Mouse (Mus musculus) frontal cortex, postnatal 25 days (tissue): ENCODE data around the gene Tmem86a.
"Not testable (repeated sequence)": the region's sequence is repeated elsewhere in the genome, so short reads cannot be mapped to it uniquely, and the experiment has no call there.

Experiments used
- DNase-seq, 2 experiments: peaks; one replicate each; pipeline ENCODE4 v3.0.0; 2022; ENCODE audit warnings: low spot score in 2 of 2

Gene Tmem86a

GRCm38 (mm10) chr7:47050366-47050765 lies at the start of gene Tmem86a:
Gene Tmem86a (plus strand): TSS chr7:47050601.
- DNase-seq, result peak; percentile 88 to 90

- DNase-seq, result no peak
These were observed 49.8 kb upstream of the Tmem86a start for GRCm38 (mm10) chr7:47000644-47000983.

GRCm38 (mm10) chr7:47001125-47001899 lies 49.1 kb upstream of the Tmem86a start:
- DNase-seq, result no peak

- no peak for DNase-seq
These were observed 48.5 kb upstream of the Tmem86a start for GRCm38 (mm10) chr7:47001900-47002275.

GRCm38 (mm10) chr7:47003411-47004115 lies 46.8 kb upstream of the Tmem86a start:
- no peak for DNase-seq

DNA sequence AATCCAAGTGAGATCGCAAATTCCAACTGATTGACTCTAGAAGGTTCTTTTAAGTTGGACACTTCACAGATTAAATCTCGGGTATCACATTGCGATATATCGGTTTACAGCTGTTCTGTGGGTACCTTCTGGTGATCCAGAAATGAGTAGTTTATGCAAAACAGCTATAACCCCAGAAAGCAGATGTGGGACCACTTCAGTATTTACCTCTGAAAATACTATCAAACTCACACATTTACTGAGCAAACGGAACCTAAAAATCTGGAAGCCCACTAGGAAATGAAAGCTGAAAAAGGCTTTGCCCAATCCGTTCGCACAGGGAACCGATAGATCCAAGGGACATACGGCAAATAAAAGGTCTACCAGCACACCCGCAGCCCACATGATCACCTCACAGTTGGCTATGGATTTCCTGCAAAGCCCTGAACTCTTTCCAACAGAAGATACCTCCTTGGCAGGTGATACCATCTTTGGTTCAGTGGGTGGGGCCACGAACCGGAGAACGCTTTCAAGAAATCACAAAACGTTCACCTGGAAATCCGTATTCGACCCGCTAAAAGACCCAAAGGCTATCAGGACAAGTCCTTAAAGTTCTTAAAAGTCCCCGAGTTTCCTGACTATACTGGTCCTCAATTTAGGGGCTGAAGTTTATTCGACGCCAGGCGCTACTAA lies 43.2 kb upstream of the Tmem86a start:
- no peak for DNase-seq

DNA sequence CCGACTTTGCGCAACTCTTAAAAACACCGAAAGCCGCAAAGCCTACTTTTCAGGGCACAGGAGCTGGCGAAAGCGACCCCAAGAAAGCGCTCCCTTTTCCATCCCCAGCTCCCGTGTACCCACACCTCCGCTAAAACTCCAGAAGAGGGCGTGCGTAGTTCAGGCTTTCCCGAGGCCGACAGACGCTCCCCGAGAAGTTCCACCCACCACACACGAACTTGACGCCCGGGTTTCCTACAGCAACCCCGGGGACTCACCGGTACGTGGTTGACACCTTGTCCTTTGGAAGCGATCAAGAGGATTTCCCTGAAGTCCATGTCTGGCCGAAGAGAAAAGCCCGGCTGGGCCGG lies 42.6 kb upstream of the Tmem86a start:
- no peak for DNase-seq

DNA sequence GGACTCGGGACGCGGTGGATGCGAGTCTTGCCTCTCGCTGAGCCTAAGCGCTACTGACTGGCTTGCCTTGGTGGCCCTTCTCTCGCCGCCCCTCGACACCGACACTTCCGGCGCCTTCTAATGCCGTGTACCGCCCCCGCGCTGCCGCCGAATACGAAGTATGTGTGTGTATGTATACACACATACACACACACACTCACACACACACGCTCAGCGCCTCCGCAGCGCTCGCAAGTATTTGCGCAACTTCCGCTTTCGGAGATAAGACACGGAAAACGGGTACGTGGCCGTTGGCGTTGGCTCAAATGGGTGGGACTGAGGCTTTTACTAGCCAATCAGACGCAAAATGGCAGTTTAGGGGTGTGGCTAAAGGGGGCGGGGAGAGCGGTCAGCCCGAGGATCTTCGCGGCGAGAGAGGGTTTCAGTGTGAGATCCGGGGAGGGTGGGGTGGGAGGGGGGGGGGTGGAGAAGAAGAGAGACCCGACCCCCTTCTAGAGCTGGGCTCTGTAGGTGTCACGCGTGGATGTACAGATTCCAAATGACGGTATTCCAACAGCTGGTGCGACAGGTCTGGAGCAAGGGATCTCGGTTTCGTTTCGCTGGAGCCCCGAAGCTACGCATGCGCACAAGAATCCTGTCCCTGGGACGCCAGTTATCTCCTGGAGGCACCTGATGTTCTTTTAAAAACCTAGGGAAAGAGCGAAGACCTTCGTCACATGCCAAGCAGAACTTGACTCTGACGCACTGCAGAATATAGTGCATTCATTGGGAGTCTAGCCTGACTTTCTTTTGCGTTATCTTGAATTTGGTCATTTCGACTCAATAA lies 42.0 kb upstream of the Tmem86a start, which contains the start of gene Spty2d1:
Gene Spty2d1, minus strand, starts transcription at position 244 of the 826 bp plus-strand sequence.
- peak; percentile 98 to 99 for DNase-seq

DNA sequence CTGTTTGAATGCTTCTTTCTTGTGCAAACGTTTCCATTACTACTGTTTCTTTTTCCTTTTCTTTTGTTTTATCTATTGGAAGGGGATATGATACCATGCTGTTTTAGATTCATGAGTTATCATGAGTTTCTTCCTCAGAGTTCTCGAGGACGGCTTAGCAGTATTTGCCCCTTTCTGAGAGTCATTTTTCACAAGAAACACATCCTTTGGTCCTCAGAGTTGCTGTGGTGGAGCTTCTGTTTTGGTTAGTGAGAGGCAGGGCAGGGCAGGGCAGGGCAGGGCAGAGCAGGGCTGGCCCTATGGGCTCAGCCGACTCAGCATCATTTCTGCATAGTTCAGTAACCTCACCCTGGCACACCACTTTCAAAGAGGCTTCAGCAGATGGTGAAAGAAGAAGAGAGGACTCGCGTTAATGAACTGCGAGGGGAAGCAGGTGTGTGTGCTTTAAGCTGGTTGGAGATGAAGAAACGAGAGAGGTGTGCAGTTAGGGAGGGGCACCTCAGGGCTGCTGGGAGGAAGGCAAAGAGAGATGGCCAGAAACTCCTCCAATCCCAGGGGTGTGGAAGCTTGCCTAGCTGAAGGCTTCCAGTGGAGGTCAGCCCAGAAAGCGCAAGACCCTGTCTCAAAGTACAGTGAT lies 37.2 kb upstream of the Tmem86a start:
- DNase-seq, result no peak

DNA sequence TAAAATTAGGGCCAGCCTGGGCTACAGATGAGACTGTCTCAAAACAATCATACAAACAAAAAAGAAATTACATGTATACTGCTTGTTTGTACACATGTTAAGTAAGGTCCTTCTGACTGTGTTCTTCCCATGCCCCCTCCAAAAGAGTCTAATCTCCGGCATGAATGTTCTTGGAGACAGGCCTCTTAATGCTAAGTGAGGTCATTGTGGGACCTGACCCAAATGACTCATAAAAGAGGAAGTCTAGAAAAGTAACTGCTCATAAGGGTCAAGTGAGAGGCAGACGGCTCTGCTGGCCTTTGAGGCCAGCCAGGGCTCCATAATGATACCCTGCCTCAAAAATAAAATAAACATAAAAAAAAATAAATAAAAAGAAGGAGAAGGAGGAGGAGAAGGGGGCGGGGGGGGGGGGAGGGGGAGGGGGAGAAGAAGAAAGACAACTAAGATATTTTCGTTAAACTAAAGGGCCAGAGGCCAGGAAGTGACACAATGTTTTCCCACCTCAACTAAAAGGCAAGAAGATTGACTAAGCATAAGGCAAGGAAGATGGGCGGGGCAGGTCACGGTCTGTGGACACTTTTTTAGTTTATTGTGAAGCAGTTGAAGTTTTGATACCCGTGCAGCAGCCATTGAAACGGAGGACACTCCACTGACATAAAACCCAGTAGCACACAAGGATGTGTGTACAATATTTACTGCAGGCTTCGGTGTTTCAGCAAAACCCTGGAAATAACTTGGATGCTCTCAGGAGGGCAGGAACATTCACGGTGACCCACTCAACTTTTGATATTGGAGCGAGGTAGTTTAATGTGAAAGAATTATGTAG lies 35.6 kb upstream of the Tmem86a start:
- DNase-seq, result no peak

GRCm38 (mm10) chr7:47015390-47016065 lies 34.9 kb upstream of the Tmem86a start:
- DNase-seq, result peak; percentile 48 to 62

DNA sequence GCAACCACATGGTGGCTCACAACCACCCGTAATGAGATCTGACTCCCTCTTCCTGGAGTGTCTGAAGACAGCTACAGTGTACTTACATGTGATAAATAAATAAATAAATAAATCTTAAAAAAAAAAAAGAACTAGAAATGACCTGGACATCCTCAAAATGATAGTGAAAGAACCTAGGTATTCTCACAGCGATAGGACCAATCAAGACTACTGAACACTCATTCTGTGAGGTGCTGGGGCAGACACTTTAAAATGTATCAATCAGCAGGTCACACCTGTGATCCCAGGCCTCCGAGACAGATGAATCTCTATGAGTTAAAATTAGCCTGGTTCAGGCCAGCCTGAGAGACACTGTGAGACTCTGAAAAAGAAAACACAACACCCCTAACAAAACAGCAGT lies 33.8 kb upstream of the Tmem86a start:
- no peak for DNase-seq

GRCm38 (mm10) chr7:47017146-47017545 lies 33.3 kb upstream of the Tmem86a start:
- no peak for DNase-seq

GRCm38 (mm10) chr7:47019641-47020040 lies 30.8 kb upstream of the Tmem86a start:
- DNase-seq, result peak in 1 of 2 experiments; percentile 11

DNA sequence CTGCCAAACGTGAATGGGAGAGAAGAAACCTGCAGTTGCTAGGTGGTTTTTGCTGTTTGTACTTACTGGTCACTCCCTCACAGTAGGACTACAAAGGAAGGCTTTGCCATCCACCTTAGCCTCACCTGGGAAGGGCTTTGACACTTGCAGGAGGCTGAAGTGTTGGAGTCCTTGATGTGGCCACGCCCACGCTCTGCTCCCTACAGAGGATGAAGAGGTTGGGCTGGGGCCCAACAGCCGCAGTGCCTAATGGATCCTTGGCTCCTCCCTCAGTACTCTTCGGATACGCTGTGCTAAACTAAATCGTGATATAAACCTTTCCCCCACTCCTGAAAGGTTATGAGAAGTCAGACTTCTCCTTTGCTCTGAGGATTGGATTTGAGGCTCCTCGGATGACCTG lies 29.4 kb upstream of the Tmem86a start:
- DNase-seq, result no peak

- DNase-seq, result no peak
These were observed 27.9 kb upstream of the Tmem86a start for GRCm38 (mm10) chr7:47022482-47022881.

GRCm38 (mm10) chr7:47023530-47023929 lies 26.9 kb upstream of the Tmem86a start:
- peak; percentile 87 to 89 for DNase-seq

- DNase-seq, result no peak
These were observed 25.9 kb upstream of the Tmem86a start for GRCm38 (mm10) chr7:47024454-47024853.

- no peak for DNase-seq
These were observed 25.0 kb upstream of the Tmem86a start for GRCm38 (mm10) chr7:47025429-47025828.

- DNase-seq, result not testable (repeated sequence)
These were observed 23.5 kb upstream of the Tmem86a start for GRCm38 (mm10) chr7:47026899-47027298.
